Mouse (Mus musculus): ENCODE data around the gene Fam214a. TPM values are rescaled to one million over a fixed set of nuclear protein-coding genes. Genes with fewer than 3 reads are reported as not detected.

Fam214a gene
- polyA plus RNA-seq, 1 experiment from 2014 or later = 30.6 TPM

GRCm38 (mm10) chr9:75064678-75065331 lies 112.1 kb downstream of the Fam214a start:
- Histone ChIP-seq H3K27me3 (replicated peaks; ENCODE audit: control insufficient read depth, insufficient read depth, low read length) (no peaks in the 10 kb centered on the region), H3K36me3 (ENCODE audit: control insufficient read depth, insufficient read depth, low read length) (no peaks in the 10 kb centered on the region), H3K4me1 (ENCODE audit: control insufficient read depth, insufficient read depth, low read length) (no peaks in the 10 kb centered on the region), H3K4me2 (ENCODE audit: low read length) (no peak overlapping the region), H3K9me3 (replicated peaks; ENCODE audit: control insufficient read depth, low read length) (no peaks in the 10 kb centered on the region), H3K27ac (ENCODE audit: low read depth, low read length) (no peak overlapping the region), H3K9ac (ENCODE audit: low read length) (no peak overlapping the region), H3K4me3 (ENCODE audit: low read depth, low read length) (no peak overlapping the region)
- DNase-seq (ENCODE audit: low spot score) = no peak
- 72% methylated on average over 9 of the region's 9 CpGs for WGBS
- no peak for ATAC-seq

GRCm38 (mm10) chr9:75070457-75071028 lies 117.9 kb downstream of the Fam214a start, which contains the start of gene Myo5a:
Gene Myo5a (plus strand): TSS chr9:75071015.
- DNase-seq (ENCODE audit: low spot score) (peak; percentile 32), ATAC-seq (peak; percentile 7; the same call in 1 of the 2 replicates)
- H3K4me2 ChIP-seq (ENCODE audit: low read length) = peak within 1 kb of the TSS; percentile 69
- peak within 1 kb of the TSS; percentile 95 for H3K4me3 ChIP-seq (ENCODE audit: low read depth, low read length)
- no peaks in the 10 kb centered on the region for H3K9me3 ChIP-seq (replicated peaks; ENCODE audit: control insufficient read depth, low read length)
- H3K36me3 ChIP-seq (ENCODE audit: control insufficient read depth, insufficient read depth, low read length) = no peaks in the 10 kb centered on the region
- H3K27me3 ChIP-seq (replicated peaks; ENCODE audit: control insufficient read depth, insufficient read depth, low read length) = no peaks in the 10 kb centered on the region
- peak within 1 kb of the TSS; percentile 96 for H3K9ac ChIP-seq (ENCODE audit: low read length)
- H3K27ac ChIP-seq (ENCODE audit: low read depth, low read length) = peak within 1 kb of the TSS; percentile 98
- peaks cover 10% of the 10 kb centered on the region for H3K4me1 ChIP-seq (ENCODE audit: control insufficient read depth, insufficient read depth, low read length)
- 20% methylated on average over 23 of the region's 23 CpGs for WGBS

GRCm38 (mm10) chr9:75071029-75071705 lies 118.5 kb downstream of the Fam214a start:
- WGBS = under 1% methylated on average over 34 of the region's 92 CpGs
- DNase-seq (ENCODE audit: low spot score) = peak; percentile 89
- Histone ChIP-seq H3K27me3 (replicated peaks; ENCODE audit: control insufficient read depth, insufficient read depth, low read length) (no peaks in the 10 kb centered on the region), H3K9ac (ENCODE audit: low read length) (peak overlapping the region; percentile 96), H3K27ac (ENCODE audit: low read depth, low read length) (peak overlapping the region; percentile 98), H3K4me1 (ENCODE audit: control insufficient read depth, insufficient read depth, low read length) (peaks cover 10% of the 10 kb centered on the region), H3K4me3 (ENCODE audit: low read depth, low read length) (peak overlapping the region; percentile 95), H3K36me3 (ENCODE audit: control insufficient read depth, insufficient read depth, low read length) (no peaks in the 10 kb centered on the region), H3K9me3 (replicated peaks; ENCODE audit: control insufficient read depth, low read length) (no peaks in the 10 kb centered on the region), H3K4me2 (ENCODE audit: low read length) (peak overlapping the region; percentile 69)
- peak; percentile 95 for ATAC-seq

- no peaks in the 10 kb centered on the region for H3K9me3 ChIP-seq (replicated peaks; ENCODE audit: control insufficient read depth, low read length)
- H3K36me3 ChIP-seq (ENCODE audit: control insufficient read depth, insufficient read depth, low read length) = no peaks in the 10 kb centered on the region
- no peaks in the 10 kb centered on the region for H3K27me3 ChIP-seq (replicated peaks; ENCODE audit: control insufficient read depth, insufficient read depth, low read length)
- peak overlapping the region; percentile 95 for H3K4me3 ChIP-seq (ENCODE audit: low read depth, low read length)
- H3K4me2 ChIP-seq (ENCODE audit: low read length) = peak overlapping the region; percentile 69
- WGBS = under 1% methylated on average over 29 of the region's 29 CpGs
- ATAC-seq = peak; percentile 6; the same call in 1 of the 2 replicates
- peak; percentile 54 for DNase-seq (ENCODE audit: low spot score)
- H3K4me1 ChIP-seq (ENCODE audit: control insufficient read depth, insufficient read depth, low read length) = peaks cover 10% of the 10 kb centered on the region
- peak overlapping the region; percentile 96 for H3K9ac ChIP-seq (ENCODE audit: low read length)
- H3K27ac ChIP-seq (ENCODE audit: low read depth, low read length) = peak overlapping the region; percentile 98
Observed at GRCm38 (mm10) chr9:75071706-75072192, 119.1 kb downstream of the Fam214a start.

- peak overlapping the region; percentile 69 for H3K4me2 ChIP-seq (ENCODE audit: low read length)
- peaks cover 10% of the 10 kb centered on the region for H3K4me1 ChIP-seq (ENCODE audit: control insufficient read depth, insufficient read depth, low read length)
- peak overlapping the region; percentile 96 for H3K9ac ChIP-seq (ENCODE audit: low read length)
- H3K36me3 ChIP-seq (ENCODE audit: control insufficient read depth, insufficient read depth, low read length) = no peaks in the 10 kb centered on the region
- DNase-seq (ENCODE audit: low spot score) (no peak), ATAC-seq (no peak)
- no peak overlapping the region for H3K27ac ChIP-seq (ENCODE audit: low read depth, low read length)
- no peaks in the 10 kb centered on the region for H3K9me3 ChIP-seq (replicated peaks; ENCODE audit: control insufficient read depth, low read length)
- peak overlapping the region; percentile 95 for H3K4me3 ChIP-seq (ENCODE audit: low read depth, low read length)
- WGBS = 2% methylated on average over 3 of the region's 3 CpGs
- H3K27me3 ChIP-seq (replicated peaks; ENCODE audit: control insufficient read depth, insufficient read depth, low read length) = no peaks in the 10 kb centered on the region
Observed at GRCm38 (mm10) chr9:75072361-75072760, 119.7 kb downstream of the Fam214a start.

GRCm38 (mm10) chr9:75077191-75077590 lies 124.5 kb downstream of the Fam214a start:
- no peak overlapping the region for H3K4me3 ChIP-seq (ENCODE audit: low read depth, low read length)
- no peaks in the 10 kb centered on the region for H3K27me3 ChIP-seq (replicated peaks; ENCODE audit: control insufficient read depth, insufficient read depth, low read length)
- no peak overlapping the region for H3K4me2 ChIP-seq (ENCODE audit: low read length)
- H3K9me3 ChIP-seq (replicated peaks; ENCODE audit: control insufficient read depth, low read length) = no peaks in the 10 kb centered on the region
- H3K9ac ChIP-seq (ENCODE audit: low read length) = no peak overlapping the region
- ATAC-seq (no peak), DNase-seq (ENCODE audit: low spot score) (no peak)
- H3K4me1 ChIP-seq (ENCODE audit: control insufficient read depth, insufficient read depth, low read length) = peaks cover 10% of the 10 kb centered on the region
- no peaks in the 10 kb centered on the region for H3K36me3 ChIP-seq (ENCODE audit: control insufficient read depth, insufficient read depth, low read length)
- no peak overlapping the region for H3K27ac ChIP-seq (ENCODE audit: low read depth, low read length)

Other genes starting within 250 kb of the Fam214a start
- 0.55 and 1.1 TPM in 2 replicates for gene Onecut1, start 91.0 kb upstream of the Fam214a start, polyA plus RNA-seq (2014; fragmentation: Nextera tagmentation; extraction: Ambion mirVana)
- 258 and 266 TPM in 2 replicates for gene Arpp19, start 84.7 kb downstream of the Fam214a start, polyA plus RNA-seq (2014; fragmentation: Nextera tagmentation; extraction: Ambion mirVana)
- 23.9 and 33.5 TPM in 2 replicates for gene Myo5a, start 118.1 kb downstream of the Fam214a start, polyA plus RNA-seq (2014; fragmentation: Nextera tagmentation; extraction: Ambion mirVana)